Mouse (Mus musculus): ENCODE results near the gene Cidec.
A peak's percentile ranks its signal among the peaks of the same experiment; 100 is the strongest.

Cidec gene

GRCm38 (mm10) chr6:113406683-113407082, 28.9 kb downstream of the Cidec start:
- no peak for DNase-seq (ENCODE audit: low read depth, low spot score)

- DNase-seq (ENCODE audit: low read depth, low spot score) = no peak
These were observed 30.1 kb downstream of the Cidec start for GRCm38 (mm10) chr6:113405483-113405882.

- DNase-seq (ENCODE audit: low read depth, low spot score) = no peak
These were observed 30.7 kb downstream of the Cidec start for GRCm38 (mm10) chr6:113404649-113405448.

- no peak for DNase-seq (ENCODE audit: low read depth, low spot score)
These were observed 33.5 kb downstream of the Cidec start for GRCm38 (mm10) chr6:113402094-113402493.

GRCm38 (mm10) chr6:113396270-113397030, 39.1 kb downstream of the Cidec start:
- DNase-seq (ENCODE audit: low read depth, low spot score) = no peak

GRCm38 (mm10) chr6:113395501-113395900, 40.1 kb downstream of the Cidec start:
- no peak for DNase-seq (ENCODE audit: low read depth, low spot score)

- no peak for DNase-seq (ENCODE audit: low read depth, low spot score)
These were observed 40.7 kb downstream of the Cidec start for GRCm38 (mm10) chr6:113394811-113395210.

- no peak for DNase-seq (ENCODE audit: low read depth, low spot score)
These were observed 41.6 kb downstream of the Cidec start for GRCm38 (mm10) chr6:113393951-113394350.

GRCm38 (mm10) chr6:113392387-113393071, 43.0 kb downstream of the Cidec start:
- DNase-seq (ENCODE audit: low read depth, low spot score) = peak; percentile 50

- no peak for DNase-seq (ENCODE audit: low read depth, low spot score)
These were observed 43.6 kb downstream of the Cidec start for GRCm38 (mm10) chr6:113392015-113392386.

GRCm38 (mm10) chr6:113390715-113391114, 44.8 kb downstream of the Cidec start:
- no peak for DNase-seq (ENCODE audit: low read depth, low spot score)

GRCm38 (mm10) chr6:113388960-113389359, 46.6 kb downstream of the Cidec start, which contains the start of gene Ttll3:
Ttll3 (plus strand) TSS chr6:113389260.
- no peak for DNase-seq (ENCODE audit: low read depth, low spot score)

- DNase-seq (ENCODE audit: low read depth, low spot score) = no peak
These were observed 49.5 kb downstream of the Cidec start for GRCm38 (mm10) chr6:113386025-113386424.

GRCm38 (mm10) chr6:113385160-113385714, 50.3 kb downstream of the Cidec start:
- no peak for DNase-seq (ENCODE audit: low read depth, low spot score)

GRCm38 (mm10) chr6:113384351-113384927, 51.1 kb downstream of the Cidec start:
- DNase-seq (ENCODE audit: low read depth, low spot score) = no peak

GRCm38 (mm10) chr6:113380480-113380879, 55.1 kb downstream of the Cidec start:
- DNase-seq (ENCODE audit: low read depth, low spot score) = no peak

GRCm38 (mm10) chr6:113379246-113379645, 56.3 kb downstream of the Cidec start:
- DNase-seq (ENCODE audit: low read depth, low spot score) = no peak

- DNase-seq (ENCODE audit: low read depth, low spot score) = peak; percentile 84
These were observed 57.8 kb downstream of the Cidec start, which contains the start of the genes Tada3 and Arpc4 for GRCm38 (mm10) chr6:113377496-113378385. Tada3 (minus strand) TSS chr6:113377883. Arpc4 (plus strand) TSS chr6:113378115.

GRCm38 (mm10) chr6:113377172-113377495, 58.4 kb downstream of the Cidec start:
- no peak for DNase-seq (ENCODE audit: low read depth, low spot score)
